Mouse (Mus musculus) limb, embryonic 14.5 days (tissue): ENCODE measurements around the gene Klk1b21. TPM values are rescaled to one million over a fixed set of nuclear protein-coding genes. Genes with fewer than 3 reads are reported as not detected.

Experiments used
- ATAC-seq: fragments of 200-750 bp; cut with Nextera tagmentation; 2 replicates; pipeline ENCODE4 v1.8.0; 2017; ENCODE audit warnings: low read depth, moderate number of reproducible peaks, moderate TSS enrichment; ENCODE audit not compliant: low FRiP score
- DNase-seq: peaks from one replicate; pipeline ENCODE4 v3.0.0-alpha.2; 2015; ENCODE audit warnings: low spot score
- H3K27ac ChIP-seq: fragments of 300-500 bp; sonication (generic); replicated peaks from 2 replicates; pipeline ENCODE4 v1.5.1; 2014; ENCODE audit warnings: low read depth, mild to moderate bottlenecking, low read length, moderate library complexity, mixed read lengths
- H3K27me3 ChIP-seq: fragments of 300-500 bp; sonication (generic); 2 replicates; pipeline ENCODE4 v1.6.1; 2014; ENCODE audit warnings: low read length, mixed read lengths; ENCODE audit not compliant: control insufficient read depth, insufficient read depth
- H3K36me3 ChIP-seq: fragments of 300-500 bp; sonication (generic); 2 replicates; pipeline ENCODE4 v1.6.1; 2014; ENCODE audit warnings: mild to moderate bottlenecking, low read length, moderate library complexity, mixed read lengths; ENCODE audit not compliant: control insufficient read depth, insufficient read depth
- H3K4me1 ChIP-seq: fragments of 300-500 bp; sonication (generic); 2 replicates; pipeline ENCODE4 v1.6.1; 2014; ENCODE audit warnings: antibody characterized with exemption, low read length, mixed read lengths; ENCODE audit not compliant: control insufficient read depth, insufficient read depth
- H3K4me2 ChIP-seq: fragments of 300-500 bp; sonication (generic); replicated peaks from 2 replicates; pipeline ENCODE4 v1.6.1; 2014; ENCODE audit warnings: low read depth, mild to moderate bottlenecking, low read length, moderate library complexity; ENCODE audit not compliant: severe bottlenecking
- H3K4me3 ChIP-seq: fragments of 300-500 bp; sonication (generic); replicated peaks from 2 replicates; pipeline ENCODE4 v1.5.1; 2014; ENCODE audit warnings: low read length
- H3K9ac ChIP-seq: fragments of 300-500 bp; sonication (generic); 2 replicates; pipeline ENCODE4 v1.6.1; 2014; ENCODE audit warnings: mild to moderate bottlenecking, low read depth, low read length, moderate library complexity; ENCODE audit not compliant: severe bottlenecking
- H3K9me3 ChIP-seq: fragments of 300-500 bp; sonication (generic); 2 replicates; pipeline ENCODE4 v1.6.1; 2016; ENCODE audit warnings: low read length; ENCODE audit not compliant: control insufficient read depth
- POLR2A ChIP-seq: fragments of 200-500 bp; IDR thresholded peaks from 2 replicates; pipeline ENCODE4 v1.8.0; 2012; ENCODE audit warnings: inconsistent platforms, mild to moderate bottlenecking, moderate library complexity, borderline replicate concordance; ENCODE audit not compliant: insufficient read depth, insufficient read length; ENCODE audit errors: extremely low read depth
- WGBS: fragments of 180-500 bp; shearing (Covaris S2); extraction: QIAGEN DNeasy Blood & Tissue Kit; methylation state at CpG from one replicate; pipeline ENCODE4 v1.1.7; 2014; 5-methylcytosine and 5-hydroxymethylcytosine counted together
- polyA plus RNA-seq, 2 experiments: library from polyadenylated mRNA; depleted of rRNA in 1 of 2; stranded (reverse) in 1 of 2; unstranded in 1 of 2; fragments of >200 nt; fragmentation: Nextera tagmentation in 1 of 2; extraction: Ambion mirVana in 1 of 2; gene quantifications; 2 replicates each; pipeline versions ENCODE4 v1.2.1 to v1.2.3; 2012 to 2014

Gene Klk1b21
- polyA plus RNA-seq, 2 experiments, result not detected

GRCm38 (mm10) chr7:44136467-44136866, 34.3 kb downstream of the Klk1b21 start, which contains the start of gene Klk1b16:
Gene Klk1b16, plus strand, starts transcription at chr7:44136767.
- Histone ChIP-seq H3K4me2 (no peak within 1 kb of the TSS), H3K27ac (no peak within 1 kb of the TSS), H3K4me3 (no peak within 1 kb of the TSS), H3K36me3 (no peaks in the 10 kb centered on the region), H3K27me3 (no peaks in the 10 kb centered on the region), H3K9ac (no peak within 1 kb of the TSS), H3K9me3 (no peaks in the 10 kb centered on the region), H3K4me1 (no peaks in the 10 kb centered on the region)
- DNase-seq, result no peak
- TF ChIP-seq POLR2A, result no peak
- ATAC-seq, result no peak
- WGBS, result 92% methylated on average over 3 of the region's 3 CpGs

Other genes with a start within 250 kb of the Klk1b21 start
- 0.09 and 0.12 TPM in 2 replicates for gene Klk4, start 221.2 kb upstream of the Klk1b21 start, polyA plus RNA-seq (2012; rRNA removed)
- not detected in 2 replicates for gene Klk4, start 221.2 kb upstream of the Klk1b21 start, polyA plus RNA-seq (2014; fragmentation: Nextera tagmentation; extraction: Ambion mirVana)
- gene Klk15, start 168.6 kb upstream of the Klk1b21 start, polyA plus RNA-seq (2012; rRNA removed), result not detected in 2 replicates
- gene Klk15, start 168.6 kb upstream of the Klk1b21 start, polyA plus RNA-seq (2014; fragmentation: Nextera tagmentation; extraction: Ambion mirVana), result not detected in 2 replicates
- not detected in 2 replicates for gene Klk1b8, start 151.7 kb upstream of the Klk1b21 start, polyA plus RNA-seq (2012; rRNA removed)
- gene Klk1b8, start 151.7 kb upstream of the Klk1b21 start, polyA plus RNA-seq (2014; fragmentation: Nextera tagmentation; extraction: Ambion mirVana), result not detected in 2 replicates
- gene Klk1b1, start 135.6 kb upstream of the Klk1b21 start, polyA plus RNA-seq (2012; rRNA removed), result not detected in 2 replicates
- gene Klk1b1, start 135.6 kb upstream of the Klk1b21 start, polyA plus RNA-seq (2014; fragmentation: Nextera tagmentation; extraction: Ambion mirVana), result not detected in 2 replicates
- gene Klk1b9, start 126.3 kb upstream of the Klk1b21 start, polyA plus RNA-seq (2012; rRNA removed), result not detected in 2 replicates
- gene Klk1b9, start 126.3 kb upstream of the Klk1b21 start, polyA plus RNA-seq (2014; fragmentation: Nextera tagmentation; extraction: Ambion mirVana), result not detected in 2 replicates
- gene Klk1b11, start 106.5 kb upstream of the Klk1b21 start, polyA plus RNA-seq (2012; rRNA removed), result not detected in 2 replicates
- gene Klk1b11, start 106.5 kb upstream of the Klk1b21 start, polyA plus RNA-seq (2014; fragmentation: Nextera tagmentation; extraction: Ambion mirVana), result not detected in 2 replicates
- gene Klk1b26, start 90.2 kb upstream of the Klk1b21 start, polyA plus RNA-seq (2012; rRNA removed), result 0.05 and 0.20 TPM in 2 replicates
- 0.14 and 0.36 TPM in 2 replicates for gene Klk1b26, start 90.2 kb upstream of the Klk1b21 start, polyA plus RNA-seq (2014; fragmentation: Nextera tagmentation; extraction: Ambion mirVana)
- not detected in 2 replicates for gene Klk1b27, start 50.0 kb upstream of the Klk1b21 start, polyA plus RNA-seq (2012; rRNA removed)
- not detected in 2 replicates for gene Klk1b27, start 50.0 kb upstream of the Klk1b21 start, polyA plus RNA-seq (2014; fragmentation: Nextera tagmentation; extraction: Ambion mirVana)
- not detected in 2 replicates for gene Klk1b22, start 10.3 kb downstream of the Klk1b21 start, polyA plus RNA-seq (2012; rRNA removed)
- not detected in 2 replicates for gene Klk1b22, start 10.3 kb downstream of the Klk1b21 start, polyA plus RNA-seq (2014; fragmentation: Nextera tagmentation; extraction: Ambion mirVana)
- not detected in 2 replicates for gene Klk1b16, start 34.4 kb downstream of the Klk1b21 start, polyA plus RNA-seq (2012; rRNA removed)
- not detected in 2 replicates for gene Klk1b16, start 34.4 kb downstream of the Klk1b21 start, polyA plus RNA-seq (2014; fragmentation: Nextera tagmentation; extraction: Ambion mirVana)
- 0.08 and 0.17 TPM in 2 replicates for gene Klk1b24, start 85.9 kb downstream of the Klk1b21 start, polyA plus RNA-seq (2012; rRNA removed)
- not detected in 2 replicates for gene Klk1b24, start 85.9 kb downstream of the Klk1b21 start, polyA plus RNA-seq (2014; fragmentation: Nextera tagmentation; extraction: Ambion mirVana)
- not detected in 2 replicates for gene Klk1b3, start 95.9 kb downstream of the Klk1b21 start, polyA plus RNA-seq (2012; rRNA removed)
- not detected in 2 replicates for gene Klk1b3, start 95.9 kb downstream of the Klk1b21 start, polyA plus RNA-seq (2014; fragmentation: Nextera tagmentation; extraction: Ambion mirVana)
- not detected in 2 replicates for gene Klk1b4, start 105.1 kb downstream of the Klk1b21 start, polyA plus RNA-seq (2012; rRNA removed)
- gene Klk1b4, start 105.1 kb downstream of the Klk1b21 start, polyA plus RNA-seq (2014; fragmentation: Nextera tagmentation; extraction: Ambion mirVana), result not detected in 2 replicates
- not detected in 2 replicates for gene Klk1b5, start 113.6 kb downstream of the Klk1b21 start, polyA plus RNA-seq (2012; rRNA removed)
- not detected in 2 replicates for gene Klk1b5, start 113.6 kb downstream of the Klk1b21 start, polyA plus RNA-seq (2014; fragmentation: Nextera tagmentation; extraction: Ambion mirVana)
- gene Klk1, start 123.0 kb downstream of the Klk1b21 start, polyA plus RNA-seq (2012; rRNA removed), result 0.27 TPM in 1 of 2 replicates, not detected in the other
- not detected in 2 replicates for gene Klk1, start 123.0 kb downstream of the Klk1b21 start, polyA plus RNA-seq (2014; fragmentation: Nextera tagmentation; extraction: Ambion mirVana)
- gene Gm36864, start 133.8 kb downstream of the Klk1b21 start, polyA plus RNA-seq (2012; rRNA removed), result not detected in 2 replicates
- not detected in 2 replicates for gene Gm36864, start 133.8 kb downstream of the Klk1b21 start, polyA plus RNA-seq (2014; fragmentation: Nextera tagmentation; extraction: Ambion mirVana)
- 1.3 and 1.4 TPM in 2 replicates for gene 1700028J19Rik, start 144.4 kb downstream of the Klk1b21 start, polyA plus RNA-seq (2012; rRNA removed)
- gene 1700028J19Rik, start 144.4 kb downstream of the Klk1b21 start, polyA plus RNA-seq (2014; fragmentation: Nextera tagmentation; extraction: Ambion mirVana), result 0.53 and 1.3 TPM in 2 replicates
- gene 2410002F23Rik, start 144.4 kb downstream of the Klk1b21 start, polyA plus RNA-seq (2012; rRNA removed), result 315 and 368 TPM in 2 replicates
- 163 and 170 TPM in 2 replicates for gene 2410002F23Rik, start 144.4 kb downstream of the Klk1b21 start, polyA plus RNA-seq (2014; fragmentation: Nextera tagmentation; extraction: Ambion mirVana)
- gene Acp4, start 155.1 kb downstream of the Klk1b21 start, polyA plus RNA-seq (2012; rRNA removed), result 0.09 and 0.25 TPM in 2 replicates
- gene Acp4, start 155.1 kb downstream of the Klk1b21 start, polyA plus RNA-seq (2014; fragmentation: Nextera tagmentation; extraction: Ambion mirVana), result 0.11 and 0.25 TPM in 2 replicates
- gene Gm15517, start 159.1 kb downstream of the Klk1b21 start, polyA plus RNA-seq (2012; rRNA removed), result not detected in 2 replicates
- not detected in 2 replicates for gene Gm15517, start 159.1 kb downstream of the Klk1b21 start, polyA plus RNA-seq (2014; fragmentation: Nextera tagmentation; extraction: Ambion mirVana)
- gene Clec11a, start 204.6 kb downstream of the Klk1b21 start, polyA plus RNA-seq (2012; rRNA removed), result 21.2 and 22.8 TPM in 2 replicates
- gene Clec11a, start 204.6 kb downstream of the Klk1b21 start, polyA plus RNA-seq (2014; fragmentation: Nextera tagmentation; extraction: Ambion mirVana), result 12.4 and 15.5 TPM in 2 replicates
- 13.6 and 18.2 TPM in 2 replicates for gene Shank1, start 207.9 kb downstream of the Klk1b21 start, polyA plus RNA-seq (2012; rRNA removed)
- 4.0 and 4.3 TPM in 2 replicates for gene Shank1, start 207.9 kb downstream of the Klk1b21 start, polyA plus RNA-seq (2014; fragmentation: Nextera tagmentation; extraction: Ambion mirVana)